Mouse (Mus musculus) thymus, adult 18-20 months (tissue): Measurements from ENCODE around the gene Fcgr2b.

Source experiments
- DNase-seq, 2 experiments: peaks; one replicate each; pipeline ENCODE4 v3.0.0; 2022; ENCODE audit warnings: mixed read lengths in 2 of 2

Gene Fcgr2b

GRCm38 (mm10) chr1:170919308-170919707, 57.0 kb downstream of the Fcgr2b start:
- no peak for DNase-seq

- no peak for DNase-seq
These were observed 60.7 kb downstream of the Fcgr2b start for GRCm38 (mm10) chr1:170915657-170916056.

- DNase-seq, result no peak
These were observed 63.3 kb downstream of the Fcgr2b start, which contains the start of gene Fcrlb for GRCm38 (mm10) chr1:170912891-170913615. TSS of gene Fcrlb (minus strand) at chr1:170912941.

GRCm38 (mm10) chr1:170911907-170912660, 64.3 kb downstream of the Fcgr2b start:
- no peak for DNase-seq
